Mouse (Mus musculus): ENCODE data around the gene Sgcg.

Gene Sgcg

DNA sequence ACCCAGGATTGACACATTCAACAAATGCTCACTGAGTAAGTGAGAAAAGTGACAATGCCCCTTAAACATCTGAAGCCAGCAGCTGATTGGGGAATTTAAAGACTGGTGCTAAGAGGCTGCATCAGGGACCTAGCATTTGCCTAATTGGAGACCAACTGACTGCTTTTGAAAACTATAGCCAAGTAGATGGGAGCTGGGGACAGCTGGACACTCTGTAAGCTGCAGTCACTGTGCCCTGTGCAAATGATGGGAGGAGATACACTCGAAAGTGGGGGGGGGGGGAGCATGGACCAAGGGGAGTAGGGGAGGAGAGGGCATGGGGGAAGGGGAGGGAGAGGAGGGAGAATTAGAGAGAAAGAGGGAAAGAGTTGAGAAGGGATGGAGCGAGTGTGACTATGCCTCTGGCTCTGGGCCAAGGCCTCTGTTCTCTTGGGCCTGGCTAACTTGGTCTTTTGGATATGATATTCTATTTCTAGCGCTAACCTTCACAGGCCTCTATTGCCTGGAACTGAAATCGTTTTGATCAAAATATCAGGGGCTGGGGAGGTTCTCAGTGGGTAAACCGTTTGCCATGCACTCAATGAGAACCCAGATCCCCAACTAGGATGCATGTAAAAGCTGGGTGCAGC is 22.3 kb downstream of the Sgcg start:
- DNase-seq (ENCODE audit: low read depth, low spot score): no peak

DNA sequence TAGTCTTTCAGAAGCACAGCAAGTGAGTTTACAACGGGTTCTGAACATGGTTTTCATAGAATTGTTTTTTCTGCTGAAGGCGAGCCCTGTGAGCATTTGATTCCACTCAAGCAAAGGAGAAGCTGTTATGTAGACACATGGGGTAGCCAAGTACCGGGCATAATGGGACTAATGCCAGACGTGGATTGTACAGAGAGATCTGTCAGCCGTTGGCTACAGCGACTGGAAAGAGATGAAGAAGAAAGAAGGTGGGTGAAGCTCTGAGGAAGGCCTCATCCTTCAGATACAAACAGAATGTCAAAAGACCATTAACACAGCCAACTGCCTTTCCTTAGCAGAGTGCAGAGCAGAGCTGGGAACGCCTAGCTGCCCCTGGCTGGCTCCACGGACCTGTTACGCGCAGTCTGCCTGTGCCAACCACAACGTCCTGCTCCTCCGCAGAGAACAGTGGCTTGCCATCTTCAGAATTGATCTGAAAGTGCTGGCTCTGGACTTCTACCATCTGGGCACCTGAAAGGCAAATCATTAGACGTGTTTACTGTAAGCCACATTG is 26.2 kb downstream of the Sgcg start:
- no peak for DNase-seq (ENCODE audit: low read depth, low spot score)

DNA sequence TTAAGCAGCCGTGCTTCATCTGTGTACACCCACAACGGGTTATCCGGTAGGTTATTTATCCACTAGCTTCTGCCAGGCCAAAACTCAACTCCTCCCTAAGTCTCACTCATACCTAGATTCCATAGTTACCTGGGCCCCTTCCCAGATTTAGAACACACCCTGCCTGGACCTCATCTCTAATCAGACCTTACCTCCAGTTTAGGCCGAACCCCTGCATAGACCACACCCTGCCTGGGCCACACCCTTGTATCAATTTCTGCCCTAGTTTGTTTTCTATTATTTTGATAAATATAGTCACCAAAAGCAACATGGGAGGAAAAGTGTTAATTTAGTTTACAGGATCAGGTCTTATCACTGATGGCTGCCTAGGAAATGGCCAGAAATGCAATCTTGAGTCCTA is 28.1 kb downstream of the Sgcg start:
- DNase-seq (ENCODE audit: low read depth, low spot score): no peak

DNA sequence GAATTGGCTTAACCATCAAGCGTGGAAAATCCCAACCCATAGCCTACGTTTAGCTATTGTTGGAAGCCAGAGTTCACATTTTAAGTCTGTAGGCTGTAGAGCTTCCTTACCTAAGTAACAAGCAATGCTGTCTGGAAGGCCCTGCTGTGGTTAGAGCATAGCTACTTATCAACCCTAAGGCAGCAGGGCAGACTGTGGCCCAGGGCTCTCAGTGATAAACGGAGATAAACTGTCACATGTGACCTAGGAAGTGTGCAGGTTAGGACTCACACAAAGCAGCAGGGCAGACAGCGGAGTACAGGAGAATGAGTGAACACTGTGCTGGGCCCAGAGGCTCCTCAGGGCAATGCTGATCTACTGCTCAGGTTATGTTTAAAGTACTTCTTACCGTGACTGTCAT is 28.5 kb downstream of the Sgcg start:
- no peak for DNase-seq (ENCODE audit: low read depth, low spot score)

DNA sequence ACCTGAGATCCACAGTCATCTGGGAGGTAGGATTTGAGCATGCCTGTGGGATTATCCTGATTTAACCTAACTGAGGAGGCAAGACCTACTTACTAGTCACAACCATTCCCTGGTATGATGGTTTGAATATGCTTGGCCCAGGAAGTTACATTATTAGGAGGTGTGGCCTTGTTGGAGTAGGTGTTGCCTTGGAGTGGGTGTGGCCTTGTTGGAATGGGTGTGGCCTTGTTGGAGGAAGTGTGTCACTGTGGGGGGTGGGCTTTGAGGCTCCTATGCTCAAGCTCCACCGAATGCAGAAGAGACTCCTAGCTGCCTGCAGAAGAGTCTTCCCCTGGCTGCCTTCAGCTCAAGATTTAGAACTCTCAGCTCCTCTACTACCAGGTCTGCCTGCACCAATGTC is 32.1 kb downstream of the Sgcg start:
- no peak for DNase-seq (ENCODE audit: low read depth, low spot score)

DNA sequence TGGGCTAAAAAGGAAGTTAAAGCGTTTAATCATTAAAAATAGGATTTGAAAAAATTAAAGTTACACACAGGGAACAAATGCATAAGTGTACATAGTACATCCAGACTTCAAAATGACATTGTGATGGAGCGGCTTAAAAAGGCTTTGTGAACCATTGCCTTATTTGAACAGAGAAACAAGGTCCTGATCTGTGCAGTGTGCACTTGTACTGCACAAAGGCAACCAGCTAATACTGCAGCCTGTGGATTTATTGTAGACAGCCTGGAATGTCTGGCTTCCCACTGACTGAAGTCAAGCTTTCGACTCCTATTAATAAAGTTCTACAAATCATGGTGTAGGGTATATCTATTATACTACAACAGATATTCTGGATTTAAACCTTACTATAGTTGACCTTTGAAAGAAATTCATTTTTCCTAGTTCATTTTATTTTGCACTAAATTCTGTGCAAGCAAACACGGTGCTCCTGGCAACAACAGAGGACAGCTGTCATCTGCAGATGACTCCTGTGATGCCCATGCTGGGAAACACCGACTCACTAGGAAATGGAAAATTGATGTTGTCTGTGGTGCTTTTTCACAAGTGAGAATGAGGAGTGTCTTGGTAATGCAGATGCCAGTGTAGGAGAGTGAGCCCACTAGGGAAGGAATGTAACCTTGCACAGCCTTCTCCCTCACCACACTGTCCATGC is 33.8 kb downstream of the Sgcg start:
- no peak for DNase-seq (ENCODE audit: low read depth, low spot score)

DNA sequence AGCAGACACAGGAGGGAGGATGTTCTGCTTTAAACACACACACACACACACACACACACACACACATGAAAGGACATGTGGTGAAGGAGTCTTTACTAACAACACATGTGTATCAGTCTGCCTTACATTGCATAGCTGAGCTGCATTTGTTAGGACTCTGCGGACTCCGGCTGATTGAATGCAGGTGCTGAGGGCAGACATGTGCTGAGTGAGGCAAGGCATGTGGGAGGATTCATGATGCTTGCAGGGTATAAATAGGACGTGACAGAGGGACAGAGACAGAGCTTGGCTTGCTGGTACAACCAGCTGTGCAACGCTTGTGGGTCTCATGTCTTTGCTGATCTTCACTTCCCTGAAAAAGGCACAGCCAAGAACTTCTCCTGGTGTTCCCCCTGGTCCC is 34.5 kb downstream of the Sgcg start:
- no peak for DNase-seq (ENCODE audit: low read depth, low spot score)

DNA sequence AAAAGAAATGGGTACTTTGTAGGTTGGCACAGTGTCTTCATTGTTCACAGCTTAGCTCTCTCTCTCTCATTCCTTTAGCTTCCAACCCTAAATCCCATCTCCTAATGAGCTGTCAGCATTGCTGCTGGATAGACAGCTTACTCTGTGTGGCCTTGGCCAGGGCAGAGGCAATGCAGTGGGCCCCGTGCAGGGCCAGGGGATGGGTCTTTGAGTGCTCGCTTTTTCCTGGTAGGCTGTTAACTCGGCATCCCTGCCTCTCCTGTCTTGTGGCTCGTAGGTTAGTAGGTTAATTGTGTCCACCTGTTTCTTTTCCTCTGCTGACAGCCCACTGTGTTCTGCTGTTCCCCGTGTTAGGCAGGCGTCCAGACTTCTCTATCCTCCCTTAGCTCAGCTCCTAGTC is 35.8 kb downstream of the Sgcg start:
- no peak for DNase-seq (ENCODE audit: low read depth, low spot score)

DNA sequence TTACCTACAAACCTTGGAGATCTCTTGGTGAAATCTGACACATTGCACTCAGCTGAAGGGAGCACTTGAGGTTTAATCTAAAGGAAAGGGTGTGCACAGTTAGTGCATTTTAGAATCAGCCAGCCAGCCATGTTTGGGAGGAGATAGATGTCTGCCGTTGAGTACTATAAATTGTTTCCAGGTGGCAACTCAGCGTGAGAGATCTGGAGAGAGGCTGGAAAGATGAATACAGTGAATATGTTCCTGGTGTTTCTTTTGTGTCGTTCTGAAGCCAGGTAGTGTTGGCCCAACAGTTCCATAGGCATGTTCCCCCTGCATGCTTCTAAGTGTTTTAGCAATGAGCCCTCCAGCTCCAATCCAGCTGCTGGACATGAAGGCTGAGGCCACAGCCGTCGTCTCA is 37.1 kb downstream of the Sgcg start:
- DNase-seq (ENCODE audit: low read depth, low spot score): no peak

DNA sequence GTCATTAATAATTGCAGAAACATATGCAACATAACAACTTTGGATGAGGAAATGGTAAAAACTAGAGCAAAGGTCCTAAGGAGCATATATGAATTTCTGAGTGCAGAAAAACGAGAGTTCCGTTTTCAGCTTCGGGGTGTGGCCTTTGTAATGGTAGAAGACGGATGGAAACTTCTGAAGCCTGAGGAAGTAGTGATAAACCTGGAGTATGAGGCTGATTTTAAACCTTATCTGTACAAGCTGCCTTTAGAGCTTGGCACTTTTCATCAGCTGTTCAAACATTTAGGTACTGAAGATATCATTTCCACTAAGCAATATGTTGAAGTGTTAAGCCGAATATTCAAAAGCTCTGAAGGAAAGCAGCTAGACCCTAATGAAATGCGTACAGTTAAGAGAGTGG is 46.5 kb downstream of the Sgcg start:
- no peak for DNase-seq (ENCODE audit: low read depth, low spot score)

DNA sequence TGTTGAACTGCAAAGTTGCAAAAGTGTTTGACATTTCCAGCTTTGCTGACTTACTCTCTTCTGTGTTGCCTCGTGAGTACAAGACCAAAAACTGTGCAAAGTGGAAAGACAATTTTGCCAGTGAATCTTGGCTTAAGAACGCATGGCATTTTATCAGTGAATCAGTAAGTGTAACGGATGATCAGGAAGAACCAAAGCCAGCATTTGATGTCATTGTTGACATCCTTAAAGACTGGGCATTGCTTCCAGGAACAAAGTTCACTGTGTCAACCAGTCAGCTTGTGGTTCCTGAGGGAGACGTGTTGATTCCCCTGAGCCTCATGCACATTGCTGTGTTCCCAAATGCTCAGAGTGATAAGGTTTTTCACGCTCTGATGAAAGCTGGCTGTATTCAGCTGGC is 48.2 kb downstream of the Sgcg start:
- DNase-seq (ENCODE audit: low read depth, low spot score): no peak

DNA sequence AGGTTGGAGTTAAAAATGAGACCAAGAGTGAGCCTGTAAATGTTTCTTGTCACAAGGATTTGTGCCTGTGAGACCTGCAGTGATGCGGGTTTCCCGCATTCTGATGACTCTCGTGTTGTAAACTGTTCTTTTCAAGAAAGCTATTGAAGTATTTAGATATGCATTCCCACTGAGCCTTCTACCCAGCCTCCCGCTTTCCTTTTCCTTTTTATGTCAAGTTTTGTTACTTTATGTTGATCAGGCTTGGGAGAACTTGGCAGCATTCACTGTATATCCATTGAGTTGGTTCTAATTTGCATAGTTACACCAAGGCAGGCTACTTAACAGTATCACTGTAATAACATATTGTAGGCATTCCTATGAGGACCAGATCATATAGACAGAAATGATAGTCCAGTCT is 63.9 kb downstream of the Sgcg start:
- DNase-seq (ENCODE audit: low read depth, low spot score): no peak

DNA sequence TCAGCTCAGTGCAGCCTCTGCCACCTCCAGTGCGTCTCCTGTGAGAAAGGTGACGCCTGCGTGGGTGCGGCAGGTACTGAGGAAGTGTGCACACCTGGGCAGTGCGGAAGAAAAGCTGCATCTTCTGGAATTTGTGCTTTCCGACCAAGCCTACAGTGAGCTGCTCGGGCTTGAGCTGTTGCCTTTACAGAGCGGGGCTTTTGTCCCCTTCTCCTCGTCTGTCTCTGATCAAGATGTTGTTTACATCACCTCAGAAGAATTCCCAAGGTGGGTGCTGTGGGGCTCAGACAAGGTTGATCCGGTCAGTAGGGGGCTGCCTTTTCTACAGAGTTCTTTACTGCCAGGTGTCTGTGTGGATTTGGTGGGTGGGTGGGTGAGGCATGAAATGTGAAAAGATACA is 66.0 kb downstream of the Sgcg start:
- no peak for DNase-seq (ENCODE audit: low read depth, low spot score)

DNA sequence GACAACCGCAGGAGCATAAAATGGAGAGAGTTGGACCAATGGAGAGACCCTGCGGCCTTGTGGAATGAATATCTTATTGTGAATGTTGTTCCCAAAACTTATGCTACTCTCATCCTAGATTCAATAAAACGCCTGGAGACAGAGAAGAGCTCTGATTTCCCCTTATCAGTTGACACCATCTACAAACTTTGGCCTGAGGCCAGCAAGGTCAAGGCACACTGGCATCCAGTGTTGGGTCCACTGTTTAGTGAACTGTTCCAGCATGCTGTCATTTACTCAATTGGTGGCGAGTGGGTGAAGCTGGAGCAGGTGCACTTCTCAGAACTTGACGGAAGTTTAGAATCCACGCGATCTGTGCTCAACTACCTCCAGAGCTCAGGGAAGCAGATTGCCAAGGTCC is 66.4 kb downstream of the Sgcg start:
- DNase-seq (ENCODE audit: low read depth, low spot score): no peak

DNA sequence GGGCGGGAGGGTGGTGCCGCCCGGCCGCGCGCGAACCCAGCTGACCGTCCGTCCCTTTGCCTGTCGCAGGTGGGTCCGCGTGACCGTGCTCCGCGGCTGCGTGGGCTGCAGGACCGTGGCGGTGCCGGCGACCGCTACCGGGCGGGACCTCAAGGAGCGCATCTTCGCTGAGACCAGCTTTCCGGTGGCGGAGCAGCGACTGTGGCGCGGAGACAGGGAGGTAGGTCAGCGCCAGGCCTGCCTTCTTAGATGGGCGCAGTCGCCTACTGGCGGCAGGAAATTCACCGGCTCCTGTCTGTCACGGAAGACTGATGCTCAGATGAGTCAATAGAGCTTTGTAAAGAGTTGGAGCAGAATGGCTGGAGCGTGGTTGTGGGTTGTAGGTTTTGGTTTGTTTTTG is 85.1 kb downstream of the Sgcg start:
- peak; percentile 47 for DNase-seq (ENCODE audit: low read depth, low spot score)

DNA sequence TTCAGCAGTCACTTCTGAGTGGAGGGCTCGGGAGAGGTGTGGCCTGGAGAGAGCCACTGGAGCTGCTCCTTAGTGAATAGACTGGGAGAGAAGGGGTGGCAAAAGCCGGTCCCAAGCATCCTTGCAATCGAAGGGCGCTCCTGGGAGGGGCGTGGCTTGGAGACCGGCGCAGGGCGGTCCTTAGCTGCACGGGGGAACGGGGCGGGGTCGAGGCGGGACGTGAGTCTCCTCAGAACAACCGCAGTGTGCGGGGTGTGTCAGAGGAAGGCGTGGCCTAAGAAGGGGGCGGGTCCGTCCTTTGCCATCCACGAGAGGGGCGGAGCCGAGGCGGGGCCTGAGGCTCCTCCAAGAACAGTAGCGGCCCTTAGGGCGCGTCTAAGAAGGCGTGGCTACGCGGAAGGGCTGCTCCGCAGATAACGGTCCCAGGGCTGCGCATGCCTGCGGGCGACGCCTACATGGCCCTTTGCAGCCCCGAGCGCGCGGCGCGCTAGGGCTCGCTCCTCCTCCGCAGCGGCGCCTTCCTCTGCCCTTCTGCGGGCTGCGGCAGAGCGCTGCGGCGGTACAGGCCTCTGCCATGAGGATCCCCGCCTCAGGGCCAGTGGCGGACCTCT is 85.6 kb downstream of the Sgcg start:
- peak; percentile 100 for DNase-seq (ENCODE audit: low read depth, low spot score)

DNA sequence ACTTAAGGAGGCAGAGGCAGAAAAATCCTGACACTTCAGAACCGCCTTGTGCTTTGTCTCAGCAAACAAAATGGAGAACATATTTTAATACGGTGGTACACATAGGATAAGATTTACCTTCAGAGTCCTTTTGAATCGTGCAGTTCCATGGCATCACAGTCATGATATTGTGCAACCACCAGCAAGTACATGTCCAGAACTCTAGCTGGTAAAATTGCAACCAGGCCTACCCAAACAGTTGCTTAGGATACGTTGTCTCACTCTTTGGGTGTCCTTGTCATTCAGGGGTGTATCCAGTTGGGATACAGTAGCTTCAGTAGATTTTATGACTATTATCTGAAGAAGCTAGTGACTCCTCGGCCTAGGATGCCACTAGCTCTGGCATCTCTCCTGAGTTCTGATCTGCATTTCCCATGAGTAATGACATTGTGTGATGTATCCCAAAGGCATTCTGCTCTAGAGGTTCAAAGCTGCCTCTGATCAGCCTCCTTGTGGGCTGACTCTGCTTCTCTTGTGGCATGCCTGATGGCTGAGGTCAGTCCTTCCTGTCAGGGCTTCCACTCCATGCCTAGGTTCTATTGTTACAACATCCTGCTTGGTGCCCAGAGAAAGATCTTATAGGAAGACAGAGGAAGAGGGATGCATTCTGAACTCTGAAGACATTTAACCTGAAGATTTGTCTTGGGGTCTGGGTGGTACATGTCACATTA is 86.9 kb downstream of the Sgcg start:
- no peak for DNase-seq (ENCODE audit: low read depth, low spot score)
